Mouse (Mus musculus) heart, adult 2 months (tissue): ENCODE measurements around the gene AC124108.1. TPM values are rescaled to one million over a fixed set of nuclear protein-coding genes. Genes with fewer than 3 reads are reported as not detected.

Experiments
- DNase-seq, 2 experiments: peaks; one replicate each; pipeline ENCODE4 v3.0.0; 2021
- H3K27ac ChIP-seq: fragments of 200-600 bp; 2 replicates; pipeline ENCODE4 v1.8.1; 2022
- H3K27me3 ChIP-seq: fragments of 200-500 bp; 2 replicates; pipeline ENCODE4 v1.6.1; 2012; ENCODE audit warnings: mild to moderate bottlenecking, low read length, inconsistent platforms, mixed read lengths; ENCODE audit not compliant: control insufficient read depth, insufficient read depth
- H3K36me3 ChIP-seq: fragments of 200-500 bp; 2 replicates; pipeline ENCODE4 v1.6.1; 2012; ENCODE audit warnings: low read length, inconsistent platforms; ENCODE audit not compliant: control insufficient read depth, insufficient read depth
- H3K4me1 ChIP-seq: fragments of 200-500 bp; 2 replicates; pipeline ENCODE4 v1.6.1; 2011; ENCODE audit warnings: low read length; ENCODE audit not compliant: control insufficient read depth, insufficient read depth
- H3K4me3 ChIP-seq: fragments of 200-600 bp; 2 replicates; pipeline ENCODE4 v1.8.1; 2022
- H3K79me2 ChIP-seq: fragments of 200-500 bp; replicated peaks from 2 replicates; pipeline ENCODE4 v1.6.1; 2012; ENCODE audit warnings: mild to moderate bottlenecking, inconsistent platforms, low read length, moderate library complexity, mixed read lengths; ENCODE audit not compliant: control insufficient read depth, insufficient read depth
- H3K9ac ChIP-seq: fragments of 200-500 bp; 2 replicates; pipeline ENCODE4 v1.6.1; 2012; ENCODE audit warnings: low read depth, mild to moderate bottlenecking, control low read depth, inconsistent platforms, low read length, mixed read lengths
- CTCF ChIP-seq: fragments of 200-600 bp; IDR thresholded peaks from 2 replicates; pipeline ENCODE4 v1.8.1; 2022; ENCODE audit warnings: antibody characterized with exemption, mild to moderate bottlenecking, moderate library complexity
- EP300 ChIP-seq: fragments of 200-500 bp; IDR thresholded peaks from 2 replicates; pipeline ENCODE4 v1.6.1; 2011; ENCODE audit warnings: low read depth, low read length, control low read depth; ENCODE audit not compliant: insufficient read depth
- POLR2A ChIP-seq: fragments of 200-500 bp; IDR thresholded peaks from 2 replicates; pipeline ENCODE4 v1.6.1; 2011; ENCODE audit warnings: mild to moderate bottlenecking, low read depth, low read length, control low read depth; ENCODE audit not compliant: insufficient read depth
- WGBS: fragments of 180-500 bp; shearing (Covaris S2); methylation state at CpG from one replicate; pipeline ENCODE4 v1.1.7; 2018; 5-methylcytosine and 5-hydroxymethylcytosine counted together
- intact Hi-C: fragments of 180-260 bp; cut with DNase I; formaldehyde crosslinking; loops from one replicate; pipeline ENCODE4 v1.15.1; 2025
- polyA plus RNA-seq: library from polyadenylated mRNA; depleted of rRNA; stranded (reverse); fragments of >200 nt; gene quantifications from 2 replicates; pipeline ENCODE4 v1.2.3, GENCODE M21; 2012
- total RNA-seq, 2 experiments: library from RNA; stranded (reverse); gene quantifications; 2 replicates each; pipeline ENCODE4 v1.2.3; 2021

The AC124108.1 gene
- total and polyA plus RNA-seq, 3 experiments: 0.05 to 0.06 TPM; not detected in 1

- TF ChIP-seq EP300: no peak
- no peak for TF ChIP-seq POLR2A
- no peak for TF ChIP-seq CTCF
- intact Hi-C loops: no loop called here
- H3K4me3 ChIP-seq: no peak overlapping the region
- peaks cover 6% of the 10 kb centered on the region for H3K27me3 ChIP-seq
- no peaks in the 10 kb centered on the region for H3K36me3 ChIP-seq
- 30% methylated on average over 9 of the region's 9 CpGs for WGBS
- H3K27ac ChIP-seq: no peak overlapping the region
- DNase-seq: no peak
- H3K4me1 ChIP-seq: no peaks in the 10 kb centered on the region
- H3K9ac ChIP-seq: no peak overlapping the region
- H3K79me2 ChIP-seq: no peaks in the 10 kb centered on the region
These were observed 6.4 kb downstream of the AC124108.1 start for GRCm38 (mm10) chr1:132197666-132198065.

GRCm38 (mm10) chr1:132198401-132199071, 7.3 kb downstream of the AC124108.1 start:
- no peak for DNase-seq
- no peak overlapping the region for H3K4me3 ChIP-seq
- H3K27me3 ChIP-seq: peaks cover 3% of the 10 kb centered on the region; the same call in 1 of the 2 replicates
- no peaks in the 10 kb centered on the region for H3K4me1 ChIP-seq
- no peaks in the 10 kb centered on the region for H3K36me3 ChIP-seq
- 89% methylated on average over 16 of the region's 16 CpGs for WGBS
- intact Hi-C loops: no loop called here
- H3K9ac ChIP-seq: no peak overlapping the region
- no peak overlapping the region for H3K27ac ChIP-seq
- no peaks in the 10 kb centered on the region for H3K79me2 ChIP-seq
- TF ChIP-seq CTCF: no peak
- TF ChIP-seq POLR2A: no peak
- no peak for TF ChIP-seq EP300

- intact Hi-C loops: no loop called here
- H3K36me3 ChIP-seq: no peaks in the 10 kb centered on the region
- no peaks in the 10 kb centered on the region for H3K4me1 ChIP-seq
- WGBS: 75% methylated on average over 6 of the region's 6 CpGs
- H3K4me3 ChIP-seq: no peak overlapping the region
- TF ChIP-seq CTCF (no peak), POLR2A (no peak), EP300 (no peak)
- DNase-seq: no peak
- peaks cover 3% of the 10 kb centered on the region; the same call in 1 of the 2 replicates for H3K27me3 ChIP-seq
- no peak overlapping the region for H3K9ac ChIP-seq
- no peak overlapping the region for H3K27ac ChIP-seq
- no peaks in the 10 kb centered on the region for H3K79me2 ChIP-seq
These were observed 8.0 kb downstream of the AC124108.1 start for GRCm38 (mm10) chr1:132199244-132199643.

- H3K27ac ChIP-seq: no peak overlapping the region
- no peaks in the 10 kb centered on the region for H3K36me3 ChIP-seq
- peaks cover 3% of the 10 kb centered on the region; the same call in 1 of the 2 replicates for H3K27me3 ChIP-seq
- no peak overlapping the region for H3K4me3 ChIP-seq
- intact Hi-C loops: no loop called here
- H3K79me2 ChIP-seq: no peaks in the 10 kb centered on the region
- WGBS: 25% methylated on average over 12 of the region's 12 CpGs
- no peak overlapping the region for H3K9ac ChIP-seq
- TF ChIP-seq POLR2A (no peak), EP300 (no peak), CTCF (no peak)
- no peak for DNase-seq
- H3K4me1 ChIP-seq: no peaks in the 10 kb centered on the region
These were observed 8.7 kb downstream of the AC124108.1 start for GRCm38 (mm10) chr1:132199934-132200333.

GRCm38 (mm10) chr1:132200562-132201510, 9.6 kb downstream of the AC124108.1 start:
- intact Hi-C loops: no loop called here
- H3K27me3 ChIP-seq: peaks cover 3% of the 10 kb centered on the region; the same call in 1 of the 2 replicates
- H3K36me3 ChIP-seq: no peaks in the 10 kb centered on the region
- no peaks in the 10 kb centered on the region for H3K79me2 ChIP-seq
- no peak overlapping the region for H3K27ac ChIP-seq
- H3K4me1 ChIP-seq: no peaks in the 10 kb centered on the region
- no peak overlapping the region for H3K9ac ChIP-seq
- no peak overlapping the region for H3K4me3 ChIP-seq
- WGBS: 35% methylated on average over 11 of the region's 11 CpGs
- DNase-seq: no peak
- TF ChIP-seq CTCF (no peak), POLR2A (no peak), EP300 (no peak)
